Mouse (Mus musculus) ES-E14 (cell line): ENCODE data around the gene Sephs1.

Source experiments
- CHD2 ChIP-seq: IDR thresholded peaks from 2 replicates; pipeline ENCODE4 v1.6.1; 2014; ENCODE audit warnings: mild to moderate bottlenecking, low read depth, low read length, inconsistent platforms
- HCFC1 ChIP-seq: IDR thresholded peaks from 2 replicates; pipeline ENCODE4 v1.6.1; 2012; ENCODE audit warnings: low read length, inconsistent platforms, borderline replicate concordance; ENCODE audit not compliant: insufficient read depth
- ZC3H11A ChIP-seq: IDR thresholded peaks from 2 replicates; pipeline ENCODE4 v1.6.1; 2012; ENCODE audit warnings: low read depth, mild to moderate bottlenecking, inconsistent platforms, low read length, borderline replicate concordance
- ZNF384 ChIP-seq: IDR thresholded peaks from 2 replicates; pipeline ENCODE4 v1.6.1; 2012; ENCODE audit warnings: low read depth, low read length, inconsistent platforms

- no peak for TF ChIP-seq ZC3H11A
- TF ChIP-seq ZNF384: no peak
- no peak for TF ChIP-seq HCFC1
- TF ChIP-seq CHD2: no peak
These were observed 32.6 kb downstream of the Sephs1 start for GRCm38 (mm10) chr2:4913949-4914348.
